Mouse (Mus musculus) spleen, postnatal 14 days (tissue): Measurements from ENCODE around the gene Ergic1.

ENCODE experiments used
- DNase-seq, 2 experiments: peaks; one replicate each; pipeline ENCODE4 v3.0.0; 2021 to 2022; ENCODE audit warnings: low spot score in 2 of 2

Gene Ergic1

GRCm38 (mm10) chr17:26699819-26700616 is 138.7 kb downstream of the Ergic1 start:
- no peak for DNase-seq

- DNase-seq, result no peak
These were observed 140.3 kb downstream of the Ergic1 start for GRCm38 (mm10) chr17:26701565-26701964.

- no peak for DNase-seq
These were observed 141.3 kb downstream of the Ergic1 start for GRCm38 (mm10) chr17:26702621-26703020.

GRCm38 (mm10) chr17:26703671-26704070 is 142.4 kb downstream of the Ergic1 start:
- no peak for DNase-seq

- DNase-seq, result no peak
These were observed 144.4 kb downstream of the Ergic1 start for GRCm38 (mm10) chr17:26705463-26706359.
